Mouse (Mus musculus): ENCODE results near the gene Nr2c2ap. TPM values are rescaled to one million over a fixed set of nuclear protein-coding genes. Genes with fewer than 3 reads are reported as not detected.

The Nr2c2ap gene
- polyA plus RNA-seq (2014; fragmentation: Illumina TruSeq; extraction: RNeasy Lipid Tissue Mini Kit (QIAGEN cat#74804); ENCODE audit: insufficient read depth, low read depth, low replicate concordance), result 20.7 TPM

GRCm38 (mm10) chr8:70131166-70131883 is at the start of gene Nr2c2ap:
TSS of gene Nr2c2ap (plus strand) at chr8:70131333.

DNA sequence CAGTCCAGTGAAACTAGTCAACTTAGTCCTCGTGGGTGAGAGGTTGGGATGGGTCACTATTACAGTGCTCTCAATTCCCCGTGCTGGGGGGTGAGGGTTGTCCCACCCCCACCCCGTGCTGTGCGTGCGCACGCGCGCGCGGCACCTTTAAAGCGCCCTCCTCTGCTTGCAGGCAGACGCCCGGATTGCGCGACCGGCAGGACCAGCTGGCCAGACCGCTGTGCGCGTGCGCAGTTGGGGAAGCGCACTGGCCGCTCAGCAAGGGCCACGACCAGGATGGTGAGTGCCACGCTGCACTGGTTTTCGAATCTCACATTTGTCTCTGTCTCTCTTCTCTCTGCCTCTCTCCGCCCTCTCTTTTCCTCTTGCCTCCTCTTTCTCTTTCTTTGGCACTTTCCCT is 47.8 kb upstream of the Nr2c2ap start, which contains the start of gene Hapln4:
Hapln4 (plus strand) TSS at position 173 of the 400 bp plus-strand sequence.

GRCm38 (mm10) chr8:70120667-70121066 is 10.5 kb upstream of the Nr2c2ap start, which contains the start of gene Ncan:
TSS of gene Ncan (minus strand) at chr8:70120873.

GRCm38 (mm10) chr8:70139026-70139857 is 8.1 kb downstream of the Nr2c2ap start, which contains the start of the genes Rfxank, Borcs8 and Mef2b:
TSS of gene Rfxank (minus strand) at chr8:70139154.
TSS of gene Borcs8 (plus strand) at chr8:70139499.
TSS of gene Mef2b (plus strand) at chr8:70139711.

GRCm38 (mm10) chr8:70172043-70172681 is 41.0 kb downstream of the Nr2c2ap start, which contains the start of gene Tmem161a:
TSS of gene Tmem161a (plus strand) at chr8:70172356.

Other genes starting within 250 kb of the Nr2c2ap start
- gene Cilp2, start 243.6 kb upstream of the Nr2c2ap start, polyA plus RNA-seq (2014; fragmentation: Illumina TruSeq; extraction: RNeasy Lipid Tissue Mini Kit (QIAGEN cat#74804); ENCODE audit: insufficient read depth, low read depth, low replicate concordance), result 0.38 TPM
- gene Tssk6, start 229.1 kb upstream of the Nr2c2ap start, polyA plus RNA-seq (2014; fragmentation: Illumina TruSeq; extraction: RNeasy Lipid Tissue Mini Kit (QIAGEN cat#74804); ENCODE audit: insufficient read depth, low read depth, low replicate concordance), result 0.35 TPM
- gene Ndufa13, start 228.8 kb upstream of the Nr2c2ap start, polyA plus RNA-seq (2014; fragmentation: Illumina TruSeq; extraction: RNeasy Lipid Tissue Mini Kit (QIAGEN cat#74804); ENCODE audit: insufficient read depth, low read depth, low replicate concordance), result 137 TPM
- 2.1 TPM for gene Yjefn3, start 228.6 kb upstream of the Nr2c2ap start, polyA plus RNA-seq (2014; fragmentation: Illumina TruSeq; extraction: RNeasy Lipid Tissue Mini Kit (QIAGEN cat#74804); ENCODE audit: insufficient read depth, low read depth, low replicate concordance)
- 24.1 TPM for gene Gatad2a, start 134.9 kb upstream of the Nr2c2ap start, polyA plus RNA-seq (2014; fragmentation: Illumina TruSeq; extraction: RNeasy Lipid Tissue Mini Kit (QIAGEN cat#74804); ENCODE audit: insufficient read depth, low read depth, low replicate concordance)
- 17.0 TPM for gene Mau2, start 88.6 kb upstream of the Nr2c2ap start, polyA plus RNA-seq (2014; fragmentation: Illumina TruSeq; extraction: RNeasy Lipid Tissue Mini Kit (QIAGEN cat#74804); ENCODE audit: insufficient read depth, low read depth, low replicate concordance)
- gene Sugp1, start 88.5 kb upstream of the Nr2c2ap start, polyA plus RNA-seq (2014; fragmentation: Illumina TruSeq; extraction: RNeasy Lipid Tissue Mini Kit (QIAGEN cat#74804); ENCODE audit: insufficient read depth, low read depth, low replicate concordance), result 13.9 TPM
- gene Tm6sf2, start 58.4 kb upstream of the Nr2c2ap start, polyA plus RNA-seq (2014; fragmentation: Illumina TruSeq; extraction: RNeasy Lipid Tissue Mini Kit (QIAGEN cat#74804); ENCODE audit: insufficient read depth, low read depth, low replicate concordance), result 1.8 TPM
- gene Hapln4, start 47.9 kb upstream of the Nr2c2ap start, polyA plus RNA-seq (2014; fragmentation: Illumina TruSeq; extraction: RNeasy Lipid Tissue Mini Kit (QIAGEN cat#74804); ENCODE audit: insufficient read depth, low read depth, low replicate concordance), result not detected
- gene Ncan, start 10.5 kb upstream of the Nr2c2ap start, polyA plus RNA-seq (2014; fragmentation: Illumina TruSeq; extraction: RNeasy Lipid Tissue Mini Kit (QIAGEN cat#74804); ENCODE audit: insufficient read depth, low read depth, low replicate concordance), result not detected
- gene Rfxank, start 7.8 kb downstream of the Nr2c2ap start, polyA plus RNA-seq (2014; fragmentation: Illumina TruSeq; extraction: RNeasy Lipid Tissue Mini Kit (QIAGEN cat#74804); ENCODE audit: insufficient read depth, low read depth, low replicate concordance), result 15.4 TPM
- gene Borcs8, start 8.2 kb downstream of the Nr2c2ap start, polyA plus RNA-seq (2014; fragmentation: Illumina TruSeq; extraction: RNeasy Lipid Tissue Mini Kit (QIAGEN cat#74804); ENCODE audit: insufficient read depth, low read depth, low replicate concordance), result 30.0 TPM
- gene Mef2b, start 8.4 kb downstream of the Nr2c2ap start, polyA plus RNA-seq (2014; fragmentation: Illumina TruSeq; extraction: RNeasy Lipid Tissue Mini Kit (QIAGEN cat#74804); ENCODE audit: insufficient read depth, low read depth, low replicate concordance), result 0.18 TPM
- 27.7 TPM for gene Tmem161a, start 41.0 kb downstream of the Nr2c2ap start, polyA plus RNA-seq (2014; fragmentation: Illumina TruSeq; extraction: RNeasy Lipid Tissue Mini Kit (QIAGEN cat#74804); ENCODE audit: insufficient read depth, low read depth, low replicate concordance)
- 5.3 TPM for gene Slc25a42, start 81.0 kb downstream of the Nr2c2ap start, polyA plus RNA-seq (2014; fragmentation: Illumina TruSeq; extraction: RNeasy Lipid Tissue Mini Kit (QIAGEN cat#74804); ENCODE audit: insufficient read depth, low read depth, low replicate concordance)
- 14.4 TPM for gene Sugp2, start 102.9 kb downstream of the Nr2c2ap start, polyA plus RNA-seq (2014; fragmentation: Illumina TruSeq; extraction: RNeasy Lipid Tissue Mini Kit (QIAGEN cat#74804); ENCODE audit: insufficient read depth, low read depth, low replicate concordance)
- 8.7 TPM for gene Armc6, start 103.1 kb downstream of the Nr2c2ap start, polyA plus RNA-seq (2014; fragmentation: Illumina TruSeq; extraction: RNeasy Lipid Tissue Mini Kit (QIAGEN cat#74804); ENCODE audit: insufficient read depth, low read depth, low replicate concordance)
- 25.3 TPM for gene Homer3, start 151.5 kb downstream of the Nr2c2ap start, polyA plus RNA-seq (2014; fragmentation: Illumina TruSeq; extraction: RNeasy Lipid Tissue Mini Kit (QIAGEN cat#74804); ENCODE audit: insufficient read depth, low read depth, low replicate concordance)
- gene Ddx49, start 171.2 kb downstream of the Nr2c2ap start, polyA plus RNA-seq (2014; fragmentation: Illumina TruSeq; extraction: RNeasy Lipid Tissue Mini Kit (QIAGEN cat#74804); ENCODE audit: insufficient read depth, low read depth, low replicate concordance), result 24.8 TPM
- gene Cope, start 171.2 kb downstream of the Nr2c2ap start, polyA plus RNA-seq (2014; fragmentation: Illumina TruSeq; extraction: RNeasy Lipid Tissue Mini Kit (QIAGEN cat#74804); ENCODE audit: insufficient read depth, low read depth, low replicate concordance), result 129 TPM
- 0.44 TPM for gene Cers1, start 184.4 kb downstream of the Nr2c2ap start, polyA plus RNA-seq (2014; fragmentation: Illumina TruSeq; extraction: RNeasy Lipid Tissue Mini Kit (QIAGEN cat#74804); ENCODE audit: insufficient read depth, low read depth, low replicate concordance)
- gene Gdf1, start 198.5 kb downstream of the Nr2c2ap start, polyA plus RNA-seq (2014; fragmentation: Illumina TruSeq; extraction: RNeasy Lipid Tissue Mini Kit (QIAGEN cat#74804); ENCODE audit: insufficient read depth, low read depth, low replicate concordance), result 0.28 TPM
- 14.7 TPM for gene Upf1, start 221.9 kb downstream of the Nr2c2ap start, polyA plus RNA-seq (2014; fragmentation: Illumina TruSeq; extraction: RNeasy Lipid Tissue Mini Kit (QIAGEN cat#74804); ENCODE audit: insufficient read depth, low read depth, low replicate concordance)
- 0.21 TPM for gene Comp, start 242.2 kb downstream of the Nr2c2ap start, polyA plus RNA-seq (2014; fragmentation: Illumina TruSeq; extraction: RNeasy Lipid Tissue Mini Kit (QIAGEN cat#74804); ENCODE audit: insufficient read depth, low read depth, low replicate concordance)